Mouse (Mus musculus) myocyte (in vitro differentiated cells): ENCODE results near the gene Smg9. TPM values are rescaled to one million over a fixed set of nuclear protein-coding genes. Genes with fewer than 3 reads are reported as not detected.

ENCODE experiments used
- H3K27me3 ChIP-seq: one replicate; pipeline ENCODE4 v1.6.1; 2011; ENCODE audit not compliant: control insufficient read depth, insufficient read depth, insufficient read length
- H3K36me3 ChIP-seq: one replicate; pipeline ENCODE4 v1.6.1; 2011; ENCODE audit not compliant: control insufficient read depth, insufficient read depth
- H3K4me2 ChIP-seq: one replicate; pipeline ENCODE4 v1.6.1; 2011; ENCODE audit warnings: low read depth, control low read depth
- H3K4me3 ChIP-seq: one replicate; pipeline ENCODE4 v1.5.1; 2011; ENCODE audit warnings: mild to moderate bottlenecking, control low read depth, moderate library complexity
- H3K79me2 ChIP-seq: one replicate; pipeline ENCODE4 v1.6.1; 2011; ENCODE audit not compliant: control insufficient read depth, insufficient read depth
- H3ac ChIP-seq: one replicate; pipeline ENCODE4 v1.6.1; 2011; ENCODE audit not compliant: control insufficient read depth, insufficient read length
- CEBPB ChIP-seq: IDR thresholded peaks from 2 replicates; pipeline ENCODE4 v1.6.1; 2011; ENCODE audit warnings: mild to moderate bottlenecking, moderate library complexity; ENCODE audit not compliant: poor library complexity, insufficient read depth, severe bottlenecking
- E2F4 ChIP-seq: IDR thresholded peaks from one replicate; pipeline ENCODE4 v1.6.1; 2011; ENCODE audit warnings: mild to moderate bottlenecking, control low read depth, moderate library complexity; ENCODE audit not compliant: insufficient read depth
- MAX ChIP-seq: IDR thresholded peaks from one replicate; pipeline ENCODE4 v1.6.1; 2011; ENCODE audit warnings: low read depth, mild to moderate bottlenecking, control low read depth
- MYOD1 ChIP-seq, 3 experiments: IDR thresholded peaks; one replicate each; pipeline ENCODE4 v1.6.1; 2011; ENCODE audit warnings: control low read depth in 2 of 3, low read depth in 2 of 3, mild to moderate bottlenecking in 2 of 3, moderate library complexity in 1 of 3; ENCODE audit not compliant: insufficient read length in 2 of 3, control insufficient read depth in 1 of 3
- MYOG ChIP-seq, 3 experiments: IDR thresholded peaks; one replicate each; pipeline ENCODE4 v1.6.1; 2011; ENCODE audit warnings: control low read depth in 2 of 3, low read depth in 2 of 3, mild to moderate bottlenecking in 2 of 3; ENCODE audit not compliant: insufficient read length in 2 of 3, control insufficient read depth in 1 of 3, insufficient read depth in 1 of 3
- POLR2A ChIP-seq: IDR thresholded peaks from one replicate; pipeline ENCODE4 v1.6.1; 2011; ENCODE audit warnings: low read depth, mild to moderate bottlenecking, control low read depth, moderate library complexity; ENCODE audit not compliant: insufficient read length
- POLR2AphosphoS2 ChIP-seq: IDR thresholded peaks from one replicate; pipeline ENCODE4 v1.6.1; 2011; ENCODE audit warnings: low read depth, control low read depth; ENCODE audit not compliant: insufficient read length
- REST ChIP-seq: IDR thresholded peaks from one replicate; pipeline ENCODE4 v1.6.1; 2011; ENCODE audit warnings: mild to moderate bottlenecking, control low read depth, moderate library complexity; ENCODE audit not compliant: insufficient read depth, insufficient read length
- SRF ChIP-seq: IDR thresholded peaks from one replicate; pipeline ENCODE4 v1.6.1; 2011; ENCODE audit warnings: low read depth; ENCODE audit not compliant: control insufficient read depth, insufficient read length
- TCF12 ChIP-seq: IDR thresholded peaks from one replicate; pipeline ENCODE4 v1.6.1; 2011; ENCODE audit warnings: mild to moderate bottlenecking, control low read depth; ENCODE audit not compliant: poor library complexity, insufficient read depth, severe bottlenecking
- TCF3 ChIP-seq: IDR thresholded peaks from one replicate; pipeline ENCODE4 v1.6.1; 2011; ENCODE audit warnings: low read depth, control low read depth; ENCODE audit not compliant: insufficient read length
- USF1 ChIP-seq: IDR thresholded peaks from one replicate; pipeline ENCODE4 v1.6.1; 2011; ENCODE audit warnings: low read depth, mild to moderate bottlenecking, control low read depth, moderate library complexity
- polyA plus RNA-seq: library from polyadenylated mRNA; unstranded; fragments of >200 nt; fragmentation: generic; extraction: Trizol; gene quantifications from one replicate; pipeline ENCODE4 v1.2.1, GENCODE M21; 2012; ENCODE audit warnings: missing spikeins

Smg9 gene
- polyA plus RNA-seq, 1 experiment, result 17.4 TPM

GRCm38 (mm10) chr7:24423107-24423763, 23.8 kb downstream of the Smg9 start:
- Histone ChIP-seq H3K27me3 (no peaks in the 10 kb centered on the region), H3K4me3 (no peak overlapping the region), H3K79me2 (no peaks in the 10 kb centered on the region), H3ac (no peak overlapping the region), H3K4me2 (no peak overlapping the region), H3K36me3 (no peaks in the 10 kb centered on the region)
- TF ChIP-seq REST (no peak), TCF12 (no peak), USF1 (no peak), MYOG (IDR thresholded peaks at IDR 0.05; ENCODE audit: control insufficient read depth in 1 of 3, insufficient read depth in 1 of 3, insufficient read length in 2 of 3, low read depth in 2 of 3) (no peak), CEBPB (no peak), TCF3 (no peak), E2F4 (no peak), SRF (no peak), MAX (no peak), POLR2A (no peak), MYOD1 (IDR thresholded peaks at IDR 0.05; ENCODE audit: control insufficient read depth in 1 of 3, insufficient read length in 2 of 3, low read depth in 2 of 3) (no peak), POLR2AphosphoS2 (no peak)

GRCm38 (mm10) chr7:24423956-24424732, 24.7 kb downstream of the Smg9 start:
- H3ac ChIP-seq, result no peak overlapping the region
- no peaks in the 10 kb centered on the region for H3K27me3 ChIP-seq
- H3K79me2 ChIP-seq, result no peaks in the 10 kb centered on the region
- no peaks in the 10 kb centered on the region for H3K36me3 ChIP-seq
- no peak overlapping the region for H3K4me3 ChIP-seq
- TF ChIP-seq POLR2AphosphoS2, result peak; percentile 39
- no peak for TF ChIP-seq CEBPB
- no peak overlapping the region for H3K4me2 ChIP-seq

GRCm38 (mm10) chr7:24425919-24426318, 26.5 kb downstream of the Smg9 start:
- H3K79me2 ChIP-seq, result no peaks in the 10 kb centered on the region
- TF ChIP-seq POLR2A (no peak), MYOG (IDR thresholded peaks at IDR 0.05; ENCODE audit: control insufficient read depth in 1 of 3, insufficient read depth in 1 of 3, insufficient read length in 2 of 3, low read depth in 2 of 3) (no peak), MAX (no peak), TCF3 (no peak), SRF (no peak), USF1 (no peak), TCF12 (no peak), MYOD1 (IDR thresholded peaks at IDR 0.05; ENCODE audit: control insufficient read depth in 1 of 3, insufficient read length in 2 of 3, low read depth in 2 of 3) (no peak), REST (no peak), CEBPB (no peak)
- no peak overlapping the region for H3ac ChIP-seq

GRCm38 (mm10) chr7:24427168-24427567, 27.7 kb downstream of the Smg9 start:
- no peak overlapping the region for H3ac ChIP-seq
- H3K27me3 ChIP-seq, result no peaks in the 10 kb centered on the region
- no peaks in the 10 kb centered on the region for H3K79me2 ChIP-seq
- H3K4me3 ChIP-seq, result no peak overlapping the region
- TF ChIP-seq SRF, result no peak
- TF ChIP-seq TCF12, result no peak
- TF ChIP-seq POLR2AphosphoS2, result no peak
- TF ChIP-seq POLR2A, result no peak
- no peak for TF ChIP-seq MYOG (IDR thresholded peaks at IDR 0.05; ENCODE audit: control insufficient read depth in 1 of 3, insufficient read depth in 1 of 3, insufficient read length in 2 of 3, low read depth in 2 of 3)
- TF ChIP-seq E2F4, result no peak
- TF ChIP-seq REST, result no peak
- no peak for TF ChIP-seq MAX
- TF ChIP-seq CEBPB, result no peak
- TF ChIP-seq TCF3, result no peak
- no peak for TF ChIP-seq MYOD1 (IDR thresholded peaks at IDR 0.05; ENCODE audit: control insufficient read depth in 1 of 3, insufficient read length in 2 of 3, low read depth in 2 of 3)
- TF ChIP-seq USF1, result no peak
- no peak overlapping the region for H3K4me2 ChIP-seq
- no peaks in the 10 kb centered on the region for H3K36me3 ChIP-seq

More at GRCm38 (mm10) chr7:24425919-24426318, 26.5 kb downstream of the Smg9 start:
- no peaks in the 10 kb centered on the region for H3K27me3 ChIP-seq
- H3K4me3 ChIP-seq, result no peak overlapping the region
- H3K4me2 ChIP-seq, result no peak overlapping the region
- H3K36me3 ChIP-seq, result no peaks in the 10 kb centered on the region

GRCm38 (mm10) chr7:24428725-24429124, 29.3 kb downstream of the Smg9 start:
- Histone ChIP-seq H3ac (no peak overlapping the region), H3K36me3 (no peaks in the 10 kb centered on the region), H3K4me2 (peak overlapping the region; percentile 51), H3K79me2 (no peaks in the 10 kb centered on the region), H3K4me3 (no peak overlapping the region), H3K27me3 (no peaks in the 10 kb centered on the region)
- TF ChIP-seq TCF12 (no peak), SRF (no peak), TCF3 (no peak), REST (no peak), MYOD1 (IDR thresholded peaks at IDR 0.05; ENCODE audit: control insufficient read depth in 1 of 3, insufficient read length in 2 of 3, low read depth in 2 of 3) (no peak), CEBPB (no peak), POLR2A (no peak), POLR2AphosphoS2 (no peak), MAX (no peak), USF1 (no peak)
